Mouse (Mus musculus) embryo, embryonic 11.5 days (tissue): ENCODE data around the gene Krt10.
A peak's percentile ranks its signal among the peaks of the same experiment; 100 is the strongest.

Experiments
- DNase-seq: peaks from one replicate; pipeline ENCODE4 v3.0.0-alpha.2; 2012; ENCODE audit warnings: low read depth, low spot score

Krt10 gene

GRCm38 (mm10) chr11:99374803-99375202, 14.4 kb downstream of the Krt10 start, which contains the start of gene Krt28:
Gene Krt28 (minus strand): TSS chr11:99374903.
- DNase-seq: no peak

- no peak for DNase-seq
Observed at GRCm38 (mm10) chr11:99369853-99370451, 19.2 kb downstream of the Krt10 start.

GRCm38 (mm10) chr11:99369229-99369628, 19.9 kb downstream of the Krt10 start:
- DNase-seq: no peak

GRCm38 (mm10) chr11:99366791-99367190, 22.4 kb downstream of the Krt10 start:
- no peak for DNase-seq

- peak; percentile 14 for DNase-seq
Observed at GRCm38 (mm10) chr11:99364412-99364811, 24.8 kb downstream of the Krt10 start.

GRCm38 (mm10) chr11:99361423-99361822, 27.7 kb downstream of the Krt10 start:
- DNase-seq: no peak

- DNase-seq: no peak
Observed at GRCm38 (mm10) chr11:99351004-99351403, 38.2 kb downstream of the Krt10 start, which contains the start of gene Krt27. Gene Krt27 (minus strand): TSS chr11:99351104.

GRCm38 (mm10) chr11:99339299-99339847, 49.8 kb downstream of the Krt10 start:
- DNase-seq: no peak

GRCm38 (mm10) chr11:99337866-99338265, 51.3 kb downstream of the Krt10 start, which contains the start of gene Krt26:
Gene Krt26 (minus strand): TSS chr11:99337966.
- no peak for DNase-seq
